Mouse (Mus musculus): ENCODE measurements around the gene AC161166.1. TPM values are rescaled to one million over a fixed set of nuclear protein-coding genes. Genes with fewer than 3 reads are reported as not detected.

AC161166.1 gene
- total and polyA plus RNA-seq, 3 experiments, result 0.08 TPM; not detected in 2

DNA sequence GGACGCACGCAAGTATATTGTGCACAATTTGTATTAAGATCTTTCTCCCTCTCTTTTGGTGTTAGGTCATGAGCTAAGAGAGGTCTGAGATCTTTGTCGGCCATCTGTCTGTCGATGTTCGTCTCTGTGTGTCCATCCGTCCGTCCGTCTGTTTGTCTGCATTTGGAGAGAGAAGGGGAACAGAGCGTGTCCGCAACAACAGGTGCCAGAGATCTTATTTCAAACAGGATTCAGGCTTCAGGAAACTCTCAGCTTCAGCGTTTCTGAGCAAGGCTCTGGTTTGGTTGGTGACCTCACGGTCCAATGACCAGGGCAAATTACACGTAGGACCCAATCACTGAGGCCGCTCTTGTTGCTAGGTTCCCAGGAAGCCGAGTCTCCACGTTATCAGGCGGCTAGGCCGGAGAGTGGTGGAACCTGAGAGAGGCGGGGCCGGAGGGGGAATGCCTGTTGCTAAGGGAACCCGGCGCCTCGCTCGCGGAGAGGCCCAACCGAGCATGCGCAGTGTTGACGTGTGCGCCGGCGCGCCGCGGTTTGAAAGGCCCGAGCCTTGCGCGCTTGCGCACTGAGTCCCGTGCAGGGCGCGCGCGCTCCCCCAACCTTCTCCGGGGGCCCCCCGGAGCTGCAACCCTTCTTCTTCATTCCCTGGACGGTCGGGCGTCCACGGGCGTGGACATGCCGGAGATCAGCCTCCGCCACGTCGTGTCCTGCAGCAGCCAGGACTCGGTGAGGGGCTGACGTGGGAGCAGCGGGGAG, 34.6 kb upstream of the AC161166.1 start:
- Histone ChIP-seq H3K27ac (ENCODE audit: insufficient read depth, low read depth) (peak overlapping the region; percentile 89), H3K9ac (ENCODE audit: insufficient read depth, low read depth) (peak overlapping the region; percentile 93), H3K27me3 (replicated peaks) (no peaks in the 10 kb centered on the region), H3K4me2 (ENCODE audit: insufficient read depth, low read depth, poor library complexity, severe bottlenecking) (peak overlapping the region; percentile 71), H3K4me3 (replicated peaks in 1 of 3; ENCODE audit: low read depth in 2 of 3, low read length in 2 of 3, poor library complexity in 1 of 3) (peak overlapping the region; percentile 70 to 97 (median 89)), H3K79me2 (replicated peaks; ENCODE audit: control insufficient read depth, extremely low read depth, insufficient read depth, poor library complexity, severe bottlenecking) (peaks cover 18% of the 10 kb centered on the region), H3K36me3 (replicated peaks in 1 of 2; ENCODE audit: control insufficient read depth in 1 of 2, insufficient read depth in 1 of 2, low read length in 1 of 2) (peaks cover 21 to 42% of the 10 kb centered on the region in 2 experiments), H3K4me1 (ENCODE audit: control insufficient read depth in 1 of 2, insufficient read depth in 2 of 2) (peaks cover 3 to 46% of the 10 kb centered on the region in 2 experiments; a peak in 3 of 4 replicates), H3K9me3 (replicated peaks; ENCODE audit: low read length) (peaks cover 4% of the 10 kb centered on the region)
- in situ Hi-C loops (cut with MboI; ENCODE audit: low pct_ligation_motif_present, low pct_unique_long_range_greater_than_20kb, low sequenced_read_pairs), result no loop called here
- dilution Hi-C loops (cut with MboI; ENCODE audit: extremely low pct_ligation_motif_present, extremely low pct_unique_long_range_greater_than_20kb, low sequenced_read_pairs), result no loop called here
- TF ChIP-seq USF1 (IDR thresholded peaks at IDR 0.05; ENCODE audit: low read depth, low read length) (no peak), MEF2A (IDR thresholded peaks at IDR 0.05; ENCODE audit: borderline replicate concordance, low read depth, low read length) (no peak), RAD21 (IDR thresholded peaks at IDR 0.05; ENCODE audit: low read depth, low read length) (no peak), MAFK (IDR thresholded peaks at IDR 0.05; ENCODE audit: insufficient replicate concordance, low read length) (no peak), ZNF384 (IDR thresholded peaks at IDR 0.05; ENCODE audit: low read depth, low read length) (no peak), TCF12 (IDR thresholded peaks at IDR 0.05; ENCODE audit: low read depth, low read length) (no peak; the same call in none of the 2 replicates), POLR2AphosphoS2 (IDR thresholded peaks at IDR 0.05; ENCODE audit: low read depth, low read length) (0 out of 2 replicates have a peak, but pooled peaks have one; percentile 57), MAZ (IDR thresholded peaks at IDR 0.05; ENCODE audit: low read depth, low read length) (0 out of 2 replicates have a peak, but pooled peaks have one; percentile 72), SIN3A (IDR thresholded peaks at IDR 0.05; ENCODE audit: low read length) (peak; percentile 84), ELF1 (IDR thresholded peaks at IDR 0.05; ENCODE audit: low read depth, low read length) (peak; percentile 34), UBTF (IDR thresholded peaks at IDR 0.05; ENCODE audit: low read depth, low read length) (no peak; the same call in 1 of the 2 replicates), POLR2A (IDR thresholded peaks at IDR 0.05; ENCODE audit: low read depth, low read length) (peak; percentile 72), CHD1 (IDR thresholded peaks at IDR 0.05; ENCODE audit: low read depth, low read length) (no peak), MXI1 (IDR thresholded peaks at IDR 0.05; ENCODE audit: low read depth, low read length) (peak; percentile 97), RCOR1 (conservative IDR thresholded peaks at IDR 0.05; ENCODE audit: low read depth, low read length) (no peak), ZKSCAN1 (IDR thresholded peaks at IDR 0.05; ENCODE audit: borderline replicate concordance, low read depth, low read length) (no peak), ETS1 (conservative IDR thresholded peaks at IDR 0.05; ENCODE audit: low read depth, low read length) (0 out of 2 replicates have a peak, but pooled peaks have one; percentile 16), CTCF (conservative IDR thresholded peaks at IDR 0.05 in 1 of 2, IDR thresholded peaks at IDR 0.05 in 1 of 2; ENCODE audit: low read depth in 2 of 2, low read length in 2 of 2) (no peak), ZC3H11A (IDR thresholded peaks at IDR 0.05; ENCODE audit: low read depth, low read length) (no peak), TBP (conservative IDR thresholded peaks at IDR 0.05; ENCODE audit: low read depth, low read length) (peak; percentile 79), BHLHE40 (IDR thresholded peaks at IDR 0.05; ENCODE audit: low read depth, low read length) (peak; percentile 91), SMC3 (IDR thresholded peaks at IDR 0.05; ENCODE audit: low read depth, low read length) (no peak), JUN (IDR thresholded peaks at IDR 0.05; ENCODE audit: insufficient read depth, low read depth, low read length) (no peak), NRF1 (IDR thresholded peaks at IDR 0.05; ENCODE audit: low read depth, low read length) (peak; percentile 98), ZMIZ1 (IDR thresholded peaks at IDR 0.05; ENCODE audit: low read depth, low read length) (no peak), GABPA (IDR thresholded peaks at IDR 0.05; ENCODE audit: insufficient replicate concordance, low read depth, low read length) (no peak), MAX (IDR thresholded peaks at IDR 0.05; ENCODE audit: low read length) (peak; percentile 41; the same call in 1 of the 2 replicates), E2F4 (IDR thresholded peaks at IDR 0.05; ENCODE audit: insufficient replicate concordance, low read depth, low read length) (no peak), IRF4 (IDR thresholded peaks at IDR 0.05; ENCODE audit: low read depth, low read length) (no peak; the same call in 1 of the 2 replicates), PAX5 (IDR thresholded peaks at IDR 0.05; ENCODE audit: low read length) (no peak), USF2 (conservative IDR thresholded peaks at IDR 0.05; ENCODE audit: low read depth, low read length) (no peak), JUND (conservative IDR thresholded peaks at IDR 0.05; ENCODE audit: low read depth, low read length) (no peak), EP300 (IDR thresholded peaks at IDR 0.05; ENCODE audit: low read length) (no peak), MYC (IDR thresholded peaks at IDR 0.05; ENCODE audit: low read depth, low read length) (peak; percentile 55; the same call in 1 of the 2 replicates), NELFE (IDR thresholded peaks at IDR 0.05; ENCODE audit: low read depth, low read length) (peak; percentile 61), KAT2A (IDR thresholded peaks at IDR 0.05; ENCODE audit: insufficient replicate concordance, low read length) (peak; percentile 65; the same call in 1 of the 2 replicates), HCFC1 (IDR thresholded peaks at IDR 0.05; ENCODE audit: low read depth, low read length) (peak; percentile 85), CHD2 (IDR thresholded peaks at IDR 0.05; ENCODE audit: low read length) (no peak)
- peak; percentile 99 for DNase-seq (ENCODE audit: extremely low read depth)
